Mouse (Mus musculus) thymus, adult 2 months (tissue): ENCODE measurements around the gene Kcnt1.

Experiments used
- CTCF ChIP-seq: fragments of 200-500 bp; IDR thresholded peaks from 2 replicates; pipeline ENCODE4 v1.5.1; 2012; ENCODE audit warnings: mild to moderate bottlenecking, control low read depth, low read length, moderate library complexity, borderline replicate concordance; ENCODE audit not compliant: control insufficient read depth, poor library complexity, insufficient read depth; ENCODE audit errors: extremely low read depth
- POLR2A ChIP-seq: fragments of 200-500 bp; IDR thresholded peaks from 2 replicates; pipeline ENCODE4 v1.6.1; 2012; ENCODE audit warnings: mild to moderate bottlenecking, low read length, control low read depth, moderate library complexity; ENCODE audit not compliant: control insufficient read depth, poor library complexity, insufficient read depth; ENCODE audit errors: extremely low read depth

GRCm38 (mm10) chr2:25884756-25885155, 21.2 kb downstream of the Kcnt1 start:
- TF ChIP-seq CTCF = no peak
- TF ChIP-seq POLR2A = no peak
